Mouse (Mus musculus) lung, embryonic 14.5 days (tissue): ENCODE measurements around the gene Gm20708. TPM values are rescaled to one million over a fixed set of nuclear protein-coding genes. Genes with fewer than 3 reads are reported as not detected.
A peak's percentile ranks its signal among the peaks of the same experiment; 100 is the strongest.
"Not testable (repeated sequence)": the region's sequence is repeated elsewhere in the genome, so short reads cannot be mapped to it uniquely, and the experiment has no call there.

ENCODE experiments used
- ATAC-seq: fragments of 200-750 bp; cut with Nextera tagmentation; 2 replicates; pipeline ENCODE4 v1.8.0; 2017; ENCODE audit warnings: mild to moderate bottlenecking, moderate TSS enrichment, moderate library complexity; ENCODE audit not compliant: insufficient read depth
- DNase-seq: peaks from one replicate; pipeline ENCODE4 v3.0.0-alpha.2; 2015
- H3K27ac ChIP-seq: fragments of 300-500 bp; sonication (generic); 2 replicates; pipeline ENCODE4 v1.5.1; 2014; ENCODE audit warnings: low read depth, mild to moderate bottlenecking, moderate library complexity
- H3K27me3 ChIP-seq: fragments of 300-500 bp; sonication (generic); 2 replicates; pipeline ENCODE4 v1.6.1; 2014; ENCODE audit warnings: low read length, control low read depth; ENCODE audit not compliant: insufficient read depth
- H3K36me3 ChIP-seq: fragments of 300-500 bp; sonication (generic); 2 replicates; pipeline ENCODE4 v1.6.1; 2014; ENCODE audit warnings: control low read depth; ENCODE audit not compliant: insufficient read depth
- H3K4me1 ChIP-seq: fragments of 300-500 bp; sonication (generic); 2 replicates; pipeline ENCODE4 v1.6.1; 2014; ENCODE audit warnings: antibody characterized with exemption, control low read depth; ENCODE audit not compliant: insufficient read depth
- H3K4me2 ChIP-seq: fragments of 300-500 bp; sonication (generic); 2 replicates; pipeline ENCODE4 v1.6.1; 2014; ENCODE audit warnings: mild to moderate bottlenecking
- H3K4me3 ChIP-seq: fragments of 300-500 bp; sonication (generic); 2 replicates; pipeline ENCODE4 v1.5.1; 2014; ENCODE audit warnings: low read depth, low read length
- H3K9ac ChIP-seq: fragments of 300-500 bp; sonication (generic); 2 replicates; pipeline ENCODE4 v1.6.1; 2014
- H3K9me3 ChIP-seq: fragments of 300-500 bp; sonication (generic); 2 replicates; pipeline ENCODE4 v1.6.1; 2016; ENCODE audit warnings: low read depth, low read length, control low read depth
- CTCF ChIP-seq: IDR thresholded peaks from 2 replicates; pipeline ENCODE4 v1.5.1; 2016; ENCODE audit warnings: antibody characterized with exemption, low read depth
- WGBS: fragments of 180-500 bp; shearing (Covaris S2); extraction: QIAGEN DNeasy Blood & Tissue Kit; methylation state at CpG from one replicate; pipeline ENCODE4 v1.1.7; 2014; 5-methylcytosine and 5-hydroxymethylcytosine counted together
- polyA plus RNA-seq: library from polyadenylated mRNA; unstranded; fragments of >200 nt; fragmentation: Nextera tagmentation; extraction: Ambion mirVana; gene quantifications from 2 replicates; pipeline ENCODE4 v1.2.1, GENCODE M21; 2014

The Gm20708 gene
- polyA plus RNA-seq, 1 experiment from 2014 or later = 0.30 TPM

DNA sequence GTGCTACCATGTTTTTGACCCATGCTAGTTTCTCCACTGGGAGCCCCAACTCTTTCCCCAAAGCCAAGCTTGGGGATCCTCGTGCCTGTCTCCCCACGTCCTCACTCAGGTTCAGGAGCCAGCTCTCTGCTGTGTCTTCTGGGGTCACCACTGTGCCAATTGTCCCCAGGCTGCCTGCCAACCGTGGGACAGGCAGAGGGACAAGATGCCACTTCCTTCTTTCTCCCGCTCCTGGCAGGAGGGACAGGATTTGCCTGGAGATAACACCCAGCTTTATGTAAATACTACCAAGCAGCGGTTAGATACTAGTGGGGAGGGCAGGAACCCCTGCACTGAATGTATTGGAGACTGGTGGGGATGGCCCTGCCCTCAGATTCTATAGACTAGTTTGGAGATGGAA, 4.4 kb downstream of the Gm20708 start:
- no peak for TF ChIP-seq CTCF
- Histone ChIP-seq H3K4me2 (no peak overlapping the region), H3K36me3 (peaks cover 69% of the 10 kb centered on the region), H3K9ac (no peak overlapping the region), H3K27ac (no peak overlapping the region), H3K27me3 (no peaks in the 10 kb centered on the region), H3K9me3 (no peaks in the 10 kb centered on the region), H3K4me3 (no peak overlapping the region), H3K4me1 (peaks cover 9% of the 10 kb centered on the region; the same call in 1 of the 2 replicates)
- no peak for ATAC-seq
- WGBS = 53% methylated on average over 5 of the region's 5 CpGs
- DNase-seq = no peak

- Histone ChIP-seq H3K9ac (no peak overlapping the region), H3K4me1 (peaks cover 5% of the 10 kb centered on the region; the same call in 1 of the 2 replicates), H3K27me3 (no peaks in the 10 kb centered on the region), H3K4me2 (no peak overlapping the region), H3K36me3 (peaks cover 78% of the 10 kb centered on the region), H3K4me3 (no peak overlapping the region), H3K9me3 (no peaks in the 10 kb centered on the region), H3K27ac (no peak overlapping the region)
- WGBS = 88% methylated on average over 6 of the region's 6 CpGs
- ATAC-seq = no peak
- no peak for DNase-seq
- TF ChIP-seq CTCF = no peak
Observed at GRCm38 (mm10) chr11:117814704-117815366, 5.4 kb downstream of the Gm20708 start.

- WGBS = 53% methylated on average over 9 of the region's 9 CpGs
- H3K4me1 ChIP-seq, H3K9me3 ChIP-seq, H3K27me3 ChIP-seq, H3K4me3 ChIP-seq, DNase-seq, ATAC-seq, H3K4me2 ChIP-seq, H3K9ac ChIP-seq, H3K27ac ChIP-seq: not testable (repeated sequence)
- peaks cover 88% of the 10 kb centered on the region for H3K36me3 ChIP-seq
Observed at GRCm38 (mm10) chr11:117815850-117816249, 6.4 kb downstream of the Gm20708 start.

GRCm38 (mm10) chr11:117816389-117816996, 7.0 kb downstream of the Gm20708 start:
- Histone ChIP-seq H3K27ac (no peak overlapping the region), H3K4me1 (no peaks in the 10 kb centered on the region), H3K9ac (no peak overlapping the region), H3K36me3 (peaks cover 95% of the 10 kb centered on the region), H3K4me2 (no peak overlapping the region), H3K4me3 (no peak overlapping the region), H3K9me3 (no peaks in the 10 kb centered on the region), H3K27me3 (no peaks in the 10 kb centered on the region)
- 83% methylated on average over 13 of the region's 13 CpGs for WGBS
- DNase-seq = no peak
- no peak for TF ChIP-seq CTCF
- 0 out of 2 replicates have a peak, but pooled peaks have one; percentile 6 for ATAC-seq

DNA sequence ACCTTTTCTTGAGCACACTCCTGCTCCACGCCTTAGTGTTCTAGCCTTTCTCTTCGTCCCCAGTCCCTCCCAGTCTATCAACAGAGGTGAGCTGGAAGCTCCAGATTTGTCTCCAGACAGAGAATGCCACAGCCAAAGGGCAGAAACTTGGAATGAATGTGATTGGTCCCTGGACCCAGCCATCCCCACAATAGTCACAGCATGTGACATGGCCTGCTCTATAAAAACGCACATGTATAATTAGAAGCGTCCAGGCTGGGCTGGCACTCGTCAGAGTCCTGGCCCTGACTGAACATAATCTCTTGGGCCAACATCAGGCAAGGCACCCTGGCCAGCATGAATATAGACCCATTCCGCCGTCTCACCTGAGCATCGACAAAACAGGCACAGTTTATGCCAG, 9.6 kb downstream of the Gm20708 start:
- Histone ChIP-seq H3K9me3 (no peaks in the 10 kb centered on the region), H3K4me3 (no peak overlapping the region), H3K4me1 (peaks cover 2% of the 10 kb centered on the region; the same call in 1 of the 2 replicates), H3K27ac (no peak overlapping the region; the same call in 1 of the 2 replicates), H3K36me3 (peaks cover 93% of the 10 kb centered on the region), H3K27me3 (no peaks in the 10 kb centered on the region), H3K4me2 (no peak overlapping the region), H3K9ac (no peak overlapping the region)
- WGBS = 84% methylated on average over 8 of the region's 8 CpGs
- DNase-seq (no peak), ATAC-seq (no peak)
- no peak for TF ChIP-seq CTCF

DNA sequence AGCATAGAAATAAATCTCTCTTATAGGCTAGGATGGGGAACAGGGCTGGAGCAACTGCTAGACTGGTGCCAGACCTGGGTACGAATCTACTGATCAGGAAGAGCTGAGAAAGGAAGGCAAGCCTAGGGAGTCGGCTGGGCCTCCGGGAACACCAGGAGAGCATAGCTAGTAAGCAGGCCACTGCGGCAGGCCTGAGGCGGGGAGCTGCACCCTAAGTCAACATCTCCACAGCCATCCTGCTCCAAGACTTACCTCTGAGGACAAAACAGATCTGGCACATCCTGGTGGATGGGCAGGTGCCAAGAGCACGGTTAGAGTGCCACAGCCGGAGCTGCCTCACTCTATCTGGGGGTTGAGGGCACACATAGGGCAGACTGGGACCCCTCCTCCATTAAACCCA, 10.7 kb downstream of the Gm20708 start:
- WGBS = 88% methylated on average over 7 of the region's 7 CpGs
- H3K27ac ChIP-seq = no peak overlapping the region
- DNase-seq = no peak

DNA sequence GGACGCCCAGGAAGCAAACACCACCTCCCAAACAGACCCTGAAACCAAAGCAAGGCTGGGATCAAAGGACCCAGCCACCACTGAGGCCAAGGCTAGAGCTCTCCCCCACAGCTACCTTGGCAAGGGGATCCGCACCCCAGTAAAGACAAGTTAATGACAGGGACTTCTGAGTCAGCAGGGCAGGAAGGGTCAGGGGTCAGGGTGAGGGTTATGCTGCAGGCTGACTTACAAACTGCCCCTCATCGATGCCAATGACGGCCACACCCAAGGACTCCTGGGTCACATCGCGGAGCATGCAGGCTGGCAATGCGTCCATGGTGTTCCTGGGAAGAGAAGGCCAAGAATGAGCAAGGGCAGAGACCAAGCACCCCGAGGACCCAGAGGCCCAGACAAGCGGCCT, 12.4 kb downstream of the Gm20708 start:
- Histone ChIP-seq H3K4me2 (no peak overlapping the region), H3K4me3 (no peak overlapping the region), H3K9me3 (no peaks in the 10 kb centered on the region), H3K4me1 (peaks cover 8% of the 10 kb centered on the region; the same call in 1 of the 2 replicates), H3K27me3 (no peaks in the 10 kb centered on the region), H3K27ac (no peak overlapping the region), H3K36me3 (peaks cover 67% of the 10 kb centered on the region), H3K9ac (no peak overlapping the region)
- no peak for TF ChIP-seq CTCF
- DNase-seq (no peak), ATAC-seq (no peak)
- WGBS = 87% methylated on average over 9 of the region's 9 CpGs

More for the DNA sequence above, 10.7 kb downstream of the Gm20708 start:
- no peak for TF ChIP-seq CTCF
- no peaks in the 10 kb centered on the region for H3K27me3 ChIP-seq
- ATAC-seq = no peak
- no peak overlapping the region for H3K4me3 ChIP-seq
- H3K9ac ChIP-seq = no peak overlapping the region
- H3K9me3 ChIP-seq = no peaks in the 10 kb centered on the region
- peaks cover 5% of the 10 kb centered on the region; the same call in 1 of the 2 replicates for H3K4me1 ChIP-seq
- no peak overlapping the region for H3K4me2 ChIP-seq
- H3K36me3 ChIP-seq = peaks cover 82% of the 10 kb centered on the region
